Mouse (Mus musculus) ES-E14 (cell line): ENCODE data around the gene Gm21616. TPM values are rescaled to one million over a fixed set of nuclear protein-coding genes. Genes with fewer than 3 reads are reported as not detected.
"Not testable (repeated sequence)": the region's sequence is repeated elsewhere in the genome, so short reads cannot be mapped to it uniquely, and the experiment has no call there.

ENCODE experiments used
- DNase-seq: peaks from one replicate; pipeline ENCODE4 v3.0.0-alpha.2; 2013; ENCODE audit warnings: low read depth, low spot score
- H3K27ac ChIP-seq: 2 replicates; pipeline ENCODE4 v1.5.1; 2012; ENCODE audit warnings: low read depth, mild to moderate bottlenecking, low read length, moderate library complexity, mixed read lengths; ENCODE audit not compliant: poor library complexity, insufficient read depth, severe bottlenecking
- H3K36me3 ChIP-seq: 2 replicates; pipeline ENCODE4 v1.6.1; 2012; ENCODE audit warnings: mild to moderate bottlenecking, low read length, moderate library complexity, mixed read lengths; ENCODE audit not compliant: control insufficient read depth, poor library complexity, insufficient read depth, severe bottlenecking
- H3K4me1 ChIP-seq, 2 experiments: fragments of 150-350 bp in 1 of 2; sonication (generic) in 1 of 2; 2 replicates each; pipeline ENCODE4 v1.6.1; 2012; ENCODE audit warnings: low read length in 2 of 2, mild to moderate bottlenecking in 1 of 2, mixed read lengths in 1 of 2; ENCODE audit not compliant: control insufficient read depth in 2 of 2, insufficient read depth in 2 of 2, poor library complexity in 1 of 2
- H3K4me3 ChIP-seq, 2 experiments: fragments of 150-350 bp in 1 of 2; sonication (generic) in 1 of 2; 2 replicates each; pipeline ENCODE4 v1.5.1; 2012; ENCODE audit warnings: low read length in 2 of 2, low read depth in 1 of 2, mild to moderate bottlenecking in 1 of 2, mixed read lengths in 1 of 2; ENCODE audit not compliant: insufficient read depth in 1 of 2, poor library complexity in 1 of 2, severe bottlenecking in 1 of 2
- H3K9ac ChIP-seq: 2 replicates; pipeline ENCODE4 v1.6.1; 2012; ENCODE audit warnings: low read depth, mild to moderate bottlenecking, low read length, mixed read lengths; ENCODE audit not compliant: poor library complexity, insufficient read depth, severe bottlenecking
- H3K9me3 ChIP-seq: fragments of 150-350 bp; sonication (generic); 2 replicates; pipeline ENCODE4 v1.6.1; 2012; ENCODE audit warnings: low read depth, mild to moderate bottlenecking, low read length; ENCODE audit not compliant: control insufficient read depth, insufficient read depth
- in situ Hi-C, 2 experiments: fragments of 600-800 bp; cut with MboI; formaldehyde crosslinking; loops; one replicate each; pipeline ENCODE4 v1.15.1; 2025; ENCODE audit warnings: low sequenced_read_pairs in 2 of 2, inconsistent platforms in 1 of 2; ENCODE audit not compliant: unreplicated experiment in 2 of 2
- total RNA-seq: library from RNA; depleted of rRNA; stranded (reverse); fragments of 300-350 nt; gene quantifications from 2 replicates; pipeline ENCODE4 v1.2.3, GENCODE M21; 2012; rRNA removed

Gene Gm21616
- total RNA-seq: not detected in 2 replicates

- H3K9me3 ChIP-seq, H3K4me3 ChIP-seq, H3K36me3 ChIP-seq, DNase-seq, in situ Hi-C loops, H3K9ac ChIP-seq, H3K4me1 ChIP-seq, H3K27ac ChIP-seq: not testable (repeated sequence)
These were observed at the start of gene Gm21616 for GRCm38 (mm10) chrX:125435242-125435641. TSS of gene Gm21616 (plus strand) at chrX:125435542.
